Mouse (Mus musculus) midbrain, embryonic 11.5 days (tissue): Measurements from ENCODE around the gene Nkapd1. TPM values are rescaled to one million over a fixed set of nuclear protein-coding genes. Genes with fewer than 3 reads are reported as not detected.
"Not testable (repeated sequence)": the region's sequence is repeated elsewhere in the genome, so short reads cannot be mapped to it uniquely, and the experiment has no call there.

Source experiments
- ATAC-seq: fragments of 200-750 bp; cut with Nextera tagmentation; 2 replicates; pipeline ENCODE4 v1.8.0; 2017; ENCODE audit warnings: moderate TSS enrichment, moderate library complexity; ENCODE audit not compliant: low FRiP score
- DNase-seq: peaks from one replicate; pipeline ENCODE4 v3.0.0; 2015; ENCODE audit warnings: low spot score; ENCODE audit errors: missing footprints
- H3K27ac ChIP-seq: fragments of 300-500 bp; sonication (generic); 2 replicates; pipeline ENCODE4 v1.5.1; 2014; ENCODE audit warnings: low read depth, low read length
- H3K27me3 ChIP-seq: fragments of 300-500 bp; sonication (generic); 2 replicates; pipeline ENCODE4 v1.6.1; 2014; ENCODE audit warnings: mild to moderate bottlenecking, low read length, moderate library complexity, mixed read lengths; ENCODE audit not compliant: control insufficient read depth, insufficient read depth
- H3K36me3 ChIP-seq: fragments of 300-500 bp; sonication (generic); 2 replicates; pipeline ENCODE4 v1.6.1; 2014; ENCODE audit warnings: mild to moderate bottlenecking, low read length, moderate library complexity, mixed read lengths; ENCODE audit not compliant: control insufficient read depth, insufficient read depth
- H3K4me1 ChIP-seq: fragments of 300-500 bp; sonication (generic); 2 replicates; pipeline ENCODE4 v1.6.1; 2014; ENCODE audit warnings: low read length; ENCODE audit not compliant: control insufficient read depth, insufficient read depth
- H3K4me2 ChIP-seq: fragments of 300-500 bp; sonication (generic); 2 replicates; pipeline ENCODE4 v1.6.1; 2014; ENCODE audit warnings: mild to moderate bottlenecking, moderate library complexity
- H3K4me3 ChIP-seq: fragments of 300-500 bp; sonication (generic); 2 replicates; pipeline ENCODE4 v1.5.1; 2014; ENCODE audit warnings: low read depth, low read length
- H3K9ac ChIP-seq: fragments of 300-500 bp; sonication (generic); 2 replicates; pipeline ENCODE4 v1.6.1; 2014; ENCODE audit warnings: low read length
- H3K9me3 ChIP-seq: fragments of 300-500 bp; sonication (generic); 2 replicates; pipeline ENCODE4 v1.6.1; 2016; ENCODE audit warnings: low read length; ENCODE audit not compliant: control insufficient read depth
- WGBS: fragments of 180-500 bp; shearing (Covaris S2); extraction: QIAGEN DNeasy Blood & Tissue Kit; methylation state at CpG from one replicate; pipeline ENCODE4 v1.1.7; 2014; 5-methylcytosine and 5-hydroxymethylcytosine counted together
- polyA plus RNA-seq: library from polyadenylated mRNA; unstranded; fragments of >200 nt; fragmentation: Nextera tagmentation; extraction: Ambion mirVana; gene quantifications from 2 replicates; pipeline ENCODE4 v1.2.1, GENCODE M21; 2014

Gene Nkapd1
- polyA plus RNA-seq, 1 experiment from 2014 or later, result 26.2 TPM

- WGBS, result 77% methylated on average over 10 of the region's 10 CpGs
- Histone ChIP-seq H3K4me2 (no peak overlapping the region), H3K9me3 (no peaks in the 10 kb centered on the region), H3K4me3 (no peak overlapping the region), H3K4me1 (no peaks in the 10 kb centered on the region), H3K27me3 (no peaks in the 10 kb centered on the region), H3K9ac (no peak overlapping the region), H3K36me3 (peaks cover 32% of the 10 kb centered on the region), H3K27ac (no peak overlapping the region)
- no peak for DNase-seq
- ATAC-seq, result no peak
Observed at GRCm38 (mm10) chr9:50646826-50647370, 29.6 kb upstream of the Nkapd1 start.

- H3K27me3 ChIP-seq, result no peaks in the 10 kb centered on the region
Observed at GRCm38 (mm10) chr9:50634270-50634669, 17.0 kb upstream of the Nkapd1 start.

GRCm38 (mm10) chr9:50633059-50633458, 15.8 kb upstream of the Nkapd1 start:
- Histone ChIP-seq H3K9ac (no peak overlapping the region), H3K4me1 (no peaks in the 10 kb centered on the region), H3K27me3 (no peaks in the 10 kb centered on the region), H3K4me3 (no peak overlapping the region), H3K27ac (no peak overlapping the region), H3K9me3 (no peaks in the 10 kb centered on the region), H3K4me2 (no peak overlapping the region), H3K36me3 (peaks cover 6% of the 10 kb centered on the region; the same call in 1 of the 2 replicates)
- ATAC-seq (no peak), DNase-seq (no peak)
- WGBS, result 60% methylated on average over 2 of the region's 2 CpGs

More at GRCm38 (mm10) chr9:50634270-50634669, 17.0 kb upstream of the Nkapd1 start:
- Histone ChIP-seq H3K36me3 (peaks cover 7% of the 10 kb centered on the region), H3K4me2 (no peak overlapping the region), H3K9ac (no peak overlapping the region), H3K9me3 (no peaks in the 10 kb centered on the region), H3K4me1 (no peaks in the 10 kb centered on the region), H3K4me3 (no peak overlapping the region), H3K27ac (no peak overlapping the region)
- no peak for DNase-seq
- no peak for ATAC-seq
- WGBS, result 94% methylated on average over 11 of the region's 11 CpGs

- Histone ChIP-seq H3K36me3 (peaks cover 4% of the 10 kb centered on the region; the same call in 1 of the 2 replicates), H3K4me3 (no peak overlapping the region)
Observed at GRCm38 (mm10) chr9:50632016-50632688, 14.9 kb upstream of the Nkapd1 start.

GRCm38 (mm10) chr9:50630903-50631302, 13.6 kb upstream of the Nkapd1 start:
- not testable (repeated sequence) for H3K4me3 ChIP-seq, H3K4me2 ChIP-seq, H3K9ac ChIP-seq, H3K4me1 ChIP-seq, ATAC-seq, H3K9me3 ChIP-seq, H3K27me3 ChIP-seq, DNase-seq, H3K36me3 ChIP-seq, H3K27ac ChIP-seq
- WGBS, result 95% methylated on average over 6 of the region's 8 CpGs

More at GRCm38 (mm10) chr9:50632016-50632688, 14.9 kb upstream of the Nkapd1 start:
- WGBS, result 91% methylated on average over 6 of the region's 6 CpGs
- DNase-seq, result no peak
- no peaks in the 10 kb centered on the region for H3K9me3 ChIP-seq
- H3K27me3 ChIP-seq, result no peaks in the 10 kb centered on the region
- no peaks in the 10 kb centered on the region for H3K4me1 ChIP-seq
- H3K4me2 ChIP-seq, result no peak overlapping the region
- no peak overlapping the region for H3K27ac ChIP-seq
- no peak for ATAC-seq
- H3K9ac ChIP-seq, result no peak overlapping the region

- H3K27me3 ChIP-seq, result no peaks in the 10 kb centered on the region
- peak overlapping the region; percentile 61; the same call in 1 of the 2 replicates for H3K4me2 ChIP-seq
- H3K27ac ChIP-seq, result no peak overlapping the region
- peaks cover 5% of the 10 kb centered on the region; the same call in 1 of the 2 replicates for H3K36me3 ChIP-seq
- 66% methylated on average over 9 of the region's 9 CpGs for WGBS
- peak overlapping the region; percentile 96 for H3K4me3 ChIP-seq
- H3K9me3 ChIP-seq, result no peaks in the 10 kb centered on the region
- H3K9ac ChIP-seq, result no peak overlapping the region
- DNase-seq (no peak), ATAC-seq (no peak)
- H3K4me1 ChIP-seq, result peaks cover 7% of the 10 kb centered on the region
Observed at GRCm38 (mm10) chr9:50617794-50618330, 598 bp upstream of the Nkapd1 start.

- H3K4me1 ChIP-seq, result peaks cover 7% of the 10 kb centered on the region
- H3K9me3 ChIP-seq, result no peaks in the 10 kb centered on the region
- ATAC-seq, result no peak
- peak overlapping the region; percentile 61 for H3K4me2 ChIP-seq
- peaks cover 11% of the 10 kb centered on the region for H3K36me3 ChIP-seq
- 42% methylated on average over 11 of the region's 11 CpGs for WGBS
- H3K4me3 ChIP-seq, result peak overlapping the region; percentile 96
- peak overlapping the region; percentile 93 for H3K9ac ChIP-seq
- H3K27ac ChIP-seq, result no peak overlapping the region
- H3K27me3 ChIP-seq, result no peaks in the 10 kb centered on the region
- DNase-seq, result peak; percentile 79
Observed at GRCm38 (mm10) chr9:50616161-50616560, 1.1 kb downstream of the Nkapd1 start.

- H3K4me1 ChIP-seq, result peaks cover 7% of the 10 kb centered on the region
- H3K27me3 ChIP-seq, result no peaks in the 10 kb centered on the region
- H3K4me2 ChIP-seq, result no peak overlapping the region
- H3K9ac ChIP-seq, result no peak overlapping the region
- DNase-seq, result no peak
- H3K9me3 ChIP-seq, result no peaks in the 10 kb centered on the region
- no peak overlapping the region for H3K4me3 ChIP-seq
- 94% methylated on average over 4 of the region's 4 CpGs for WGBS
- ATAC-seq, result no peak
- H3K36me3 ChIP-seq, result peaks cover 21% of the 10 kb centered on the region
- H3K27ac ChIP-seq, result no peak overlapping the region
Observed at GRCm38 (mm10) chr9:50612115-50612514, 5.1 kb downstream of the Nkapd1 start.

GRCm38 (mm10) chr9:50604338-50604737, 12.9 kb downstream of the Nkapd1 start:
- H3K4me3 ChIP-seq, result peak overlapping the region; percentile 84
- H3K27me3 ChIP-seq, result no peaks in the 10 kb centered on the region
- H3K36me3 ChIP-seq, result peaks cover 3% of the 10 kb centered on the region; the same call in 1 of the 2 replicates
- H3K9me3 ChIP-seq, result no peaks in the 10 kb centered on the region
- DNase-seq (peak; percentile 86), ATAC-seq (no peak)
- H3K4me1 ChIP-seq, result peaks cover 18% of the 10 kb centered on the region
- H3K9ac ChIP-seq, result peak overlapping the region; percentile 92
- WGBS, result 6% methylated on average over 6 of the region's 6 CpGs
- H3K27ac ChIP-seq, result no peak overlapping the region; the same call in 1 of the 2 replicates
- H3K4me2 ChIP-seq, result peak overlapping the region; percentile 96
